Mouse (Mus musculus): ENCODE measurements around the gene Alad. TPM values are rescaled to one million over a fixed set of nuclear protein-coding genes. Genes with fewer than 3 reads are reported as not detected.

The Alad gene
- total RNA-seq, 2 experiments from 2014 or later = 25.8 to 28.9 TPM

Other genes starting within 250 kb of the Alad start
- gene Fkbp15, start 159.4 kb downstream of the Alad start, total RNA-seq (2021) = 10 to 100 TPM; 38.1 to 44.2 TPM
- gene Slc31a1, start 159.2 kb downstream of the Alad start, total RNA-seq (2021) = 10 to 100 TPM; 16.2 to 16.8 TPM
- gene Cdc26, start 111.3 kb downstream of the Alad start, total RNA-seq (2021) = 10 to 100 TPM; 43.0 to 51.1 TPM
- gene Prpf4, start 111.1 kb downstream of the Alad start, total RNA-seq (2021) = 10 to 100 TPM; 12.4 to 12.6 TPM
- not detected for gene Rnf183, start 84.7 kb downstream of the Alad start, total RNA-seq (2021)
- 1 to 10 TPM; 6.7 to 8.5 TPM for gene Wdr31, start 49.0 kb downstream of the Alad start, total RNA-seq (2021)
- under 1 TPM; 0.20 to 0.38 TPM for gene Bspry, start 39.9 kb downstream of the Alad start, total RNA-seq (2021)
- 10 to 100 TPM in 1 of 2 experiments, 1 to 10 TPM in 1; 9.4 to 10.7 TPM for gene Hdhd3, start 16.5 kb downstream of the Alad start, total RNA-seq (2021)
- gene Pole3, start 5.2 kb upstream of the Alad start, total RNA-seq (2021) = 10 to 100 TPM; 21.0 to 21.9 TPM
- gene 4933430I17Rik, start 5.5 kb upstream of the Alad start, total RNA-seq (2021) = under 1 TPM; 0.21 to 0.54 TPM
- 10 to 100 TPM; 18.9 to 23.6 TPM for gene Rgs3, start 39.9 kb upstream of the Alad start, total RNA-seq (2021)

Measured in layer of hippocampus, postnatal 25 days (tissue).